Mouse (Mus musculus) MEL (cell line): ENCODE results near the gene Gfpt1. TPM values are rescaled to one million over a fixed set of nuclear protein-coding genes. Genes with fewer than 3 reads are reported as not detected.
A peak's percentile ranks its signal among the peaks of the same experiment; 100 is the strongest.

ENCODE experiments used
- DNase-seq: peaks from one replicate; pipeline ENCODE4 v3.0.0; 2011; ENCODE audit warnings: low read depth, low spot score
- H3K27ac ChIP-seq: 2 replicates; pipeline ENCODE4 v1.5.1; 2012; ENCODE audit warnings: low read depth, mild to moderate bottlenecking, control low read depth, low read length, moderate library complexity; ENCODE audit not compliant: control insufficient read depth
- H3K27me3 ChIP-seq, 2 experiments: fragments of 150-350 bp in 1 of 2; sonication (generic) in 1 of 2; 2 replicates each; pipeline ENCODE4 v1.6.1; 2012; ENCODE audit warnings: low read length in 2 of 2, mild to moderate bottlenecking in 2 of 2, improper control_type of control experiment in 1 of 2, moderate library complexity in 1 of 2; ENCODE audit not compliant: insufficient read depth in 2 of 2, control insufficient read depth in 1 of 2
- H3K36me3 ChIP-seq, 2 experiments: 2 replicates each; pipeline ENCODE4 v1.6.1; 2012 to 2014; ENCODE audit warnings: low read length in 2 of 2, improper control_type of control experiment in 1 of 2, inconsistent platforms in 1 of 2, mild to moderate bottlenecking in 1 of 2; ENCODE audit not compliant: insufficient read depth in 2 of 2, control insufficient read depth in 1 of 2
- H3K4me1 ChIP-seq, 2 experiments: fragments of 150-350 bp in 1 of 2; sonication (generic) in 1 of 2; 2 replicates each; pipeline ENCODE4 v1.6.1; 2012; ENCODE audit warnings: low read length in 2 of 2, improper control_type of control experiment in 1 of 2, mild to moderate bottlenecking in 1 of 2; ENCODE audit not compliant: insufficient read depth in 2 of 2, control insufficient read depth in 1 of 2
- H3K4me3 ChIP-seq, 2 experiments: fragments of 150-350 bp in 1 of 2; sonication (generic) in 1 of 2; 2 replicates each; pipeline ENCODE4 v1.5.1; 2012; ENCODE audit warnings: low read depth in 2 of 2, low read length in 2 of 2, mild to moderate bottlenecking in 2 of 2, moderate library complexity in 2 of 2, control low read depth in 1 of 2, improper control_type of control experiment in 1 of 2; ENCODE audit not compliant: control insufficient read depth in 1 of 2, insufficient read depth in 1 of 2
- H3K79me2 ChIP-seq: 2 replicates; pipeline ENCODE4 v1.6.1; 2012; ENCODE audit warnings: mild to moderate bottlenecking, low read length, moderate library complexity; ENCODE audit not compliant: control insufficient read depth, poor library complexity, insufficient read depth
- H3K9ac ChIP-seq: 2 replicates; pipeline ENCODE4 v1.6.1; 2012; ENCODE audit warnings: low read depth, mild to moderate bottlenecking, control low read depth, low read length, moderate library complexity; ENCODE audit not compliant: control insufficient read depth, poor library complexity, severe bottlenecking
- H3K9me3 ChIP-seq: fragments of 150-350 bp; sonication (generic); replicated peaks from 2 replicates; pipeline ENCODE4 v1.6.1; 2012; ENCODE audit warnings: mild to moderate bottlenecking, low read length, improper control_type of control experiment, moderate library complexity; ENCODE audit not compliant: insufficient read depth
- BHLHE40 ChIP-seq: IDR thresholded peaks from 2 replicates; pipeline ENCODE4 v1.6.1; 2012; ENCODE audit warnings: low read depth, mild to moderate bottlenecking, inconsistent platforms, low read length, improper control_type of control experiment, borderline replicate concordance
- ELF1 ChIP-seq: IDR thresholded peaks from 2 replicates; pipeline ENCODE4 v1.6.1; 2014; ENCODE audit warnings: low read depth, mild to moderate bottlenecking, inconsistent platforms, low read length, improper control_type of control experiment, moderate library complexity
- EP300 ChIP-seq, 2 experiments: IDR thresholded peaks; 2 replicates each; pipeline ENCODE4 v1.6.1; 2011; ENCODE audit warnings: improper control_type of control experiment in 2 of 2, low read length in 2 of 2, low read depth in 1 of 2, mild to moderate bottlenecking in 1 of 2
- ETS1 ChIP-seq: IDR thresholded peaks from 2 replicates; pipeline ENCODE4 v1.6.1; 2012; ENCODE audit warnings: low read depth, mild to moderate bottlenecking, inconsistent platforms, low read length, improper control_type of control experiment, moderate library complexity
- GABPA ChIP-seq: IDR thresholded peaks from 2 replicates; pipeline ENCODE4 v1.6.1; 2012; ENCODE audit warnings: low read depth, mild to moderate bottlenecking, inconsistent platforms, low read length, improper control_type of control experiment, moderate library complexity
- GATA1 ChIP-seq: IDR thresholded peaks from 2 replicates; pipeline ENCODE4 v1.6.1; 2011; ENCODE audit warnings: low read depth, low read length, improper control_type of control experiment
- JUND ChIP-seq: IDR thresholded peaks from 2 replicates; pipeline ENCODE4 v1.6.1; 2011; ENCODE audit warnings: low read depth, mild to moderate bottlenecking, improper control_type of control experiment, low read length
- KAT2A ChIP-seq: conservative IDR thresholded peaks from 2 replicates; pipeline ENCODE4 v1.6.1; 2012; ENCODE audit warnings: low read depth, low read length, improper control_type of control experiment, inconsistent platforms
- MAFK ChIP-seq: IDR thresholded peaks from 2 replicates; pipeline ENCODE4 v1.6.1; 2011; ENCODE audit warnings: low read depth, mild to moderate bottlenecking, low read length, improper control_type of control experiment, borderline replicate concordance
- MAZ ChIP-seq: IDR thresholded peaks from 2 replicates; pipeline ENCODE4 v1.6.1; 2012; ENCODE audit warnings: low read depth, mild to moderate bottlenecking, inconsistent platforms, low read length, improper control_type of control experiment
- MEF2A ChIP-seq: IDR thresholded peaks from 2 replicates; pipeline ENCODE4 v1.6.1; 2014; ENCODE audit warnings: low read depth, mild to moderate bottlenecking, inconsistent platforms, low read length, improper control_type of control experiment; ENCODE audit not compliant: poor library complexity, insufficient replicate concordance, severe bottlenecking; ENCODE audit errors: extremely low read depth
- MXI1 ChIP-seq: IDR thresholded peaks from 2 replicates; pipeline ENCODE4 v1.6.1; 2011; ENCODE audit warnings: mild to moderate bottlenecking, low read depth, low read length, improper control_type of control experiment
- MYB ChIP-seq: IDR thresholded peaks from 2 replicates; pipeline ENCODE4 v1.6.1; 2011; ENCODE audit warnings: mild to moderate bottlenecking, low read depth, low read length, improper control_type of control experiment
- MYC ChIP-seq: IDR thresholded peaks from 2 replicates; pipeline ENCODE4 v1.6.1; 2011; ENCODE audit warnings: low read depth, mild to moderate bottlenecking, low read length, improper control_type of control experiment, moderate library complexity
- NELFE ChIP-seq: IDR thresholded peaks from 2 replicates; pipeline ENCODE4 v1.6.1; 2011; ENCODE audit warnings: low read depth, low read length, improper control_type of control experiment
- POLR2AphosphoS2 ChIP-seq: IDR thresholded peaks from 2 replicates; pipeline ENCODE4 v1.6.1; 2011; ENCODE audit warnings: low read length, improper control_type of control experiment
- RAD21 ChIP-seq: IDR thresholded peaks from 2 replicates; pipeline ENCODE4 v1.6.1; 2011; ENCODE audit warnings: mild to moderate bottlenecking, low read depth, low read length, improper control_type of control experiment
- RCOR1 ChIP-seq: IDR thresholded peaks from 2 replicates; pipeline ENCODE4 v1.6.1; 2012; ENCODE audit warnings: low read depth, mild to moderate bottlenecking, inconsistent platforms, low read length, improper control_type of control experiment
- SIN3A ChIP-seq: IDR thresholded peaks from 2 replicates; pipeline ENCODE4 v1.6.1; 2012; ENCODE audit warnings: low read length, improper control_type of control experiment, inconsistent platforms
- TAL1 ChIP-seq: IDR thresholded peaks from 2 replicates; pipeline ENCODE4 v1.6.1; 2012; ENCODE audit warnings: mild to moderate bottlenecking, inconsistent platforms, low read length, moderate library complexity, mixed read lengths
- TBP ChIP-seq: IDR thresholded peaks from 2 replicates; pipeline ENCODE4 v1.8.0; 2011; ENCODE audit warnings: low read depth, low read length, improper control_type of control experiment
- TCF12 ChIP-seq: IDR thresholded peaks from 2 replicates; pipeline ENCODE4 v1.6.1; 2014; ENCODE audit warnings: low read depth, mild to moderate bottlenecking, inconsistent platforms, low read length, improper control_type of control experiment, moderate library complexity
- USF1 ChIP-seq: IDR thresholded peaks from 2 replicates; pipeline ENCODE4 v1.6.1; 2014; ENCODE audit warnings: low read depth, mild to moderate bottlenecking, inconsistent platforms, low read length, improper control_type of control experiment, moderate library complexity
- ZC3H11A ChIP-seq: IDR thresholded peaks from 2 replicates; pipeline ENCODE4 v1.6.1; 2012; ENCODE audit warnings: low read depth, mild to moderate bottlenecking, inconsistent platforms, low read length, improper control_type of control experiment
- ZNF384 ChIP-seq: IDR thresholded peaks from 2 replicates; pipeline ENCODE4 v1.6.1; 2012; ENCODE audit warnings: low read depth, mild to moderate bottlenecking, inconsistent platforms, low read length, improper control_type of control experiment
- polyA plus RNA-seq, 2 experiments: library from polyadenylated mRNA; stranded (reverse) in 1 of 2; unstranded in 1 of 2; fragments of >175 nt in 1 of 2; fragments of >200 nt in 1 of 2; gene quantifications; 2 replicates each; pipeline versions ENCODE4 v1.2.1 to v1.2.4; 2012; ENCODE audit warnings: low replicate concordance in 2 of 2, low read depth in 1 of 2; ENCODE audit not compliant: insufficient read length in 2 of 2, insufficient read depth in 1 of 2, missing spikeins in 1 of 2
- total RNA-seq: library from RNA; depleted of rRNA; stranded (reverse); fragments of 300-350 nt; gene quantifications from 2 replicates; pipeline ENCODE4 v1.2.3, GENCODE M21; 2012

Gene Gfpt1
- total and polyA plus RNA-seq, 3 experiments: 29.6 to 69.3 (median 33.5) TPM

GRCm38 (mm10) chr6:87072759-87073158 lies 30.1 kb downstream of the Gfpt1 start:
- Histone ChIP-seq H3K27me3 (no peaks in the 10 kb centered on the region), H3K79me2 (no peaks in the 10 kb centered on the region; the same call in 1 of the 2 replicates), H3K4me1 (peaks cover 31 to 33% of the 10 kb centered on the region in 2 experiments), H3K27ac (peak overlapping the region; percentile 51), H3K36me3 (peaks cover 48 to 60% of the 10 kb centered on the region in 2 experiments), H3K4me3 (no peak overlapping the region), H3K9ac (no peak overlapping the region), H3K9me3 (no peaks in the 10 kb centered on the region)
- peak; percentile 14; the same call in 1 of the 2 replicates for TF ChIP-seq KAT2A
- peak; percentile 67; the same call in 1 of the 2 replicates for TF ChIP-seq MYB
- 0 out of 2 replicates have a peak, but pooled peaks have one; percentile 20 for TF ChIP-seq MAFK
- peak; percentile 62 for TF ChIP-seq SIN3A
- no peak for TF ChIP-seq POLR2AphosphoS2
- TF ChIP-seq GABPA: no peak
- no peak for TF ChIP-seq JUND
- peak; percentile 90 to 92 for TF ChIP-seq EP300 (IDR thresholded peaks at IDR 0.05; ENCODE audit: low read depth in 1 of 2, low read length in 2 of 2)
- peak; percentile 33; the same call in 1 of the 2 replicates for TF ChIP-seq ELF1
- TF ChIP-seq ZC3H11A: no peak
- peak; percentile 99 for TF ChIP-seq GATA1
- no peak for TF ChIP-seq MXI1
- TF ChIP-seq NELFE: no peak
- peak; percentile 74 for TF ChIP-seq RCOR1
- no peak for TF ChIP-seq RAD21
- no peak for TF ChIP-seq USF1
- TF ChIP-seq ZNF384: peak; percentile 78; the same call in 1 of the 2 replicates
- peak; percentile 92 for TF ChIP-seq ETS1
- TF ChIP-seq TAL1: no peak
- TF ChIP-seq MAZ: peak; percentile 37; the same call in 1 of the 2 replicates
- peak; percentile 92 for TF ChIP-seq TCF12
- DNase-seq: peak; percentile 34

- Histone ChIP-seq H3K36me3 (peaks cover 47 to 54% of the 10 kb centered on the region in 2 experiments), H3K4me3 (no peak overlapping the region), H3K27me3 (no peaks in the 10 kb centered on the region), H3K27ac (peak overlapping the region; percentile 77), H3K9me3 (no peaks in the 10 kb centered on the region), H3K4me1 (peaks cover 30 to 31% of the 10 kb centered on the region in 2 experiments), H3K9ac (peak overlapping the region; percentile 37), H3K79me2 (no peaks in the 10 kb centered on the region; the same call in 1 of the 2 replicates)
- DNase-seq: peak; percentile 72
- peak; percentile 85 for TF ChIP-seq MXI1
- no peak for TF ChIP-seq NELFE
- peak in 1 of 2 experiments; percentile 30; a peak in 2 of 4 replicates for TF ChIP-seq EP300 (IDR thresholded peaks at IDR 0.05; ENCODE audit: low read depth in 1 of 2, low read length in 2 of 2)
- no peak for TF ChIP-seq MEF2A
- no peak for TF ChIP-seq MAFK
- 0 out of 2 replicates have a peak, but pooled peaks have one; percentile 48 for TF ChIP-seq MYC
- no peak for TF ChIP-seq USF1
- no peak for TF ChIP-seq POLR2AphosphoS2
- TF ChIP-seq TBP: 0 out of 2 replicates have a peak, but pooled peaks have one; percentile 30
- peak; percentile 43; the same call in 1 of the 2 replicates for TF ChIP-seq BHLHE40
- TF ChIP-seq TCF12: peak; percentile 83
- TF ChIP-seq TAL1: 0 out of 2 replicates have a peak, but pooled peaks have one; percentile 13
- TF ChIP-seq RCOR1: no peak
- TF ChIP-seq SIN3A: peak; percentile 67
- peak; percentile 91 for TF ChIP-seq ETS1
These were observed 32.5 kb downstream of the Gfpt1 start for GRCm38 (mm10) chr6:87075092-87075685.
